In the genomic region with DNA sequence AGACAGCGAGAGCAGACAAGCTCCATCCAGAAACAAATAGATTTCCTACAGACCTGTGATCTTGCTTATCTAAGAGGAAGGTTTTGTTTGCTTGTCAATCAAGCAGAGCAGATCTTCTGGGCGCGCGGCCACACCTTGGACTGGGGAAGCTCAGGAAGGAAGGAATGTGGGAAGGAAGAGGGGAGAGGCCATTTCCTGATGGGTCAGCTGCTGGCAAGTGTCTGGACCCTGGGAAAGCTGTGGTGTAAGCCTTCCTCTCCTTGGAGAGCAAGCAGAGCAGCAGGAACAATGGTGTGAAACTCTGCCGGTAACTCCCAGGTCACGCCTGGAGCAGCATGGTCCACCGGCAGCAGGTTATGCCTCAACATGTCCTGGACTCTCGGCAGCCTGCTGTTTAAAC, we compare ENCODE assay signal across 8 mouse cellular contexts.
DNase-seq lines count a peak whose midpoint lies in the region; ATAC-seq lines count a peak whose summit lies in the region.
"Had no signal": no experiment of that assay in that cellular context is flagged by ENCODE, and none has a peak within 500 bp of the region (broad histone marks: within the 10 kb centered on the region; RNA-seq: fewer than 3 reads in every experiment).

No protein-coding gene starts in this region.

- peak overlapping the region; percentile 25; the same call in 1 of the 2 replicates for H3K27ac ChIP-seq in embryonic facial prominence, embryonic 12.5 days
- H3K27ac ChIP-seq in intestine, embryonic 16.5 days (ENCODE audit: low read length) = peak overlapping the region; percentile 52
- H3K27ac ChIP-seq: liver, embryonic 14.5 days had no signal

- no peaks in the 10 kb centered on the region for H3K9me3 ChIP-seq in embryonic facial prominence, embryonic 12.5 days
- no peaks in the 10 kb centered on the region for H3K9me3 ChIP-seq in intestine, embryonic 16.5 days (ENCODE audit: control insufficient read depth, low read length)

- peaks cover 16% of the 10 kb centered on the region for H3K4me1 ChIP-seq in embryonic facial prominence, embryonic 12.5 days
- peaks cover 5% of the 10 kb centered on the region; the same call in 1 of the 2 replicates for H3K4me1 ChIP-seq in intestine, embryonic 16.5 days (ENCODE audit: control insufficient read depth, insufficient read depth, low read length)

- DNase-seq in ovary, adult 18-20 months (ENCODE audit: low spot score) = peak; percentile 11
- no peak for DNase-seq in ovary, postnatal 10 days (ENCODE audit: low spot score)
- peak; percentile 73 for DNase-seq in lung, postnatal 10 days
- no peak for DNase-seq in B cell, adult 2 months
- no peak for DNase-seq in cerebellum, adult 9-11 months

- H3K4me2 ChIP-seq in embryonic facial prominence, embryonic 12.5 days (replicated peaks) = no peak overlapping the region
- 0 out of 2 replicates have a peak overlapping the region, but pooled peaks have one; percentile 20 for H3K4me2 ChIP-seq in intestine, embryonic 16.5 days (ENCODE audit: low read depth, low read length)

- H3K4me3 ChIP-seq in embryonic facial prominence, embryonic 12.5 days = no peak overlapping the region
- H3K4me3 ChIP-seq in intestine, embryonic 16.5 days (ENCODE audit: low read length) = no peak overlapping the region

- WGBS in embryonic facial prominence, embryonic 12.5 days = 55% methylated on average over 8 of the region's 8 CpGs
- 36% methylated on average over 8 of the region's 8 CpGs for WGBS in intestine, embryonic 16.5 days

- ATAC-seq in embryonic facial prominence, embryonic 12.5 days (ENCODE audit: insufficient number of reproducible peaks, insufficient read depth, low FRiP score, low TSS enrichment) = no peak
- ATAC-seq in intestine, embryonic 16.5 days = peak; percentile 72

- H3K9ac ChIP-seq in embryonic facial prominence, embryonic 12.5 days = no peak overlapping the region
- H3K9ac ChIP-seq in intestine, embryonic 16.5 days (ENCODE audit: low read depth, low read length) = no peak overlapping the region
- H3K9ac ChIP-seq: liver, embryonic 14.5 days had no signal

- H3K36me3 ChIP-seq in embryonic facial prominence, embryonic 12.5 days = no peaks in the 10 kb centered on the region
- H3K36me3 ChIP-seq in intestine, embryonic 16.5 days (ENCODE audit: control insufficient read depth, insufficient read depth, low read length) = no peaks in the 10 kb centered on the region

- no peaks in the 10 kb centered on the region for H3K27me3 ChIP-seq in embryonic facial prominence, embryonic 12.5 days
- H3K27me3 ChIP-seq in intestine, embryonic 16.5 days (replicated peaks; ENCODE audit: control insufficient read depth, insufficient read depth, low read length) = no peaks in the 10 kb centered on the region

Comparison
In these comparisons a context has a peak if more than half of its experiments do, and no peak if none do; other contexts are left out.
1. DNase-seq: peak in ovary, adult 18-20 months (single experiment) and lung, postnatal 10 days (single experiment); none in ovary, postnatal 10 days (single experiment), B cell, adult 2 months (0 of 2) and cerebellum, adult 9-11 months (single experiment).